Mouse (Mus musculus): Measurements from ENCODE around the gene Antxr1. TPM values are rescaled to one million over a fixed set of nuclear protein-coding genes. Genes with fewer than 3 reads are reported as not detected.
A peak's percentile ranks its signal among the peaks of the same experiment; 100 is the strongest.

Gene Antxr1
- total RNA-seq (2021): 1 to 10 TPM; 9.3 to 9.5 TPM

GRCm38 (mm10) chr6:87335091-87335934, at the start of gene Antxr1:
Gene Antxr1, minus strand, starts transcription at chr6:87335821.
- intact Hi-C loops (cut with DNase I): loop anchor here (1.0 to 5.0 kb wide), 2 partner anchors 47 to 234 kb away; no protein-coding TSS in a partner anchor
- DNase-seq: peak; percentile 59 to 72

DNA sequence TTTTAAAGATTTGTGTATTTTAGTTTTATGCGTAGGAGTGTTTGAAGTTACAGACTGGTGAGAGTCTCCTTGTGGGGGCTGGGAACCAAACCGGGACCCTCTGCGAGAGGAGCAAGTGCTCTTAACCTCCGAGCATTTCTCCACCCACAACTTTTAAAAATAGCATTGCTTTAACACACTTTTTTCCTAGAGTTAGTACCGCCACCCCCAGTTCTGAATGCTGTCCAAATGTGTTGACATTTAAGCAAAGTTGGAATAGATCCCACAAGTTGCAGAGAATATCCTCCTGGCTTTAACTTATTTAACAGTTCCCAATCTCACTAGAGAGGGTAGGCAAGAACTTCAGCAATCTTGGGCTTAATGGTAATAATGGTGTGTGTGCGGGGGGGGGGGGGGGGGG, 49.1 kb upstream of the Antxr1 start:
- intact Hi-C loops (cut with DNase I): loop anchor here (5.0 kb wide), 1 partner anchor 47 kb away; the partner anchor contains the start of gene Antxr1
- no peak for DNase-seq

GRCm38 (mm10) chr6:87383926-87384691, 48.5 kb upstream of the Antxr1 start:
- intact Hi-C loops (cut with DNase I): loop anchor here (5.0 kb wide), 1 partner anchor 47 kb away; the partner anchor contains the start of gene Antxr1
- DNase-seq: no peak

DNA sequence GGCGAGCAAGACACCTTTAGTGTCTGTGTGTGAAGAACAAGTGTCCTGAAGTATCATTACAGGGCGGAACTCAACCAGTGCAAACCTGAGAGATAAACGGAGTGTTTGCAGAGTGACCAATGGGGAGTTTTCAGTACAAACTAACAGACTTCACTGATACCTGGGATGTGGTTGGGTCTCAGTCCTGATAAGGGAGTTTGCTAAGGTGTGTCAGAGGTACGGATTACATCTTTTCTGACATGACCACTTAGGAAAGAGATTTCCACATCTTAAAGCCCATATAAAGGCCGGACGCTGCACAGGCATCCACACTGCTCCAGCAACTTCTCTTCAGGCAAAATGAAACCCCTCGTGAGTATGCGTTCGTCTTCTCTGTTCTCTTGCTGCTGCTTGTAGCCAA, 37.4 kb upstream of the Antxr1 start, which contains the start of gene Gkn2:
TSS of gene Gkn2 (plus strand) at position 301 of the 400 bp plus-strand sequence.
- intact Hi-C loops (cut with DNase I): no loop called here
- no peak for DNase-seq

GRCm38 (mm10) chr6:87369223-87369622, 33.6 kb upstream of the Antxr1 start:
- no peak for DNase-seq
- intact Hi-C loops (cut with DNase I): no loop called here

DNA sequence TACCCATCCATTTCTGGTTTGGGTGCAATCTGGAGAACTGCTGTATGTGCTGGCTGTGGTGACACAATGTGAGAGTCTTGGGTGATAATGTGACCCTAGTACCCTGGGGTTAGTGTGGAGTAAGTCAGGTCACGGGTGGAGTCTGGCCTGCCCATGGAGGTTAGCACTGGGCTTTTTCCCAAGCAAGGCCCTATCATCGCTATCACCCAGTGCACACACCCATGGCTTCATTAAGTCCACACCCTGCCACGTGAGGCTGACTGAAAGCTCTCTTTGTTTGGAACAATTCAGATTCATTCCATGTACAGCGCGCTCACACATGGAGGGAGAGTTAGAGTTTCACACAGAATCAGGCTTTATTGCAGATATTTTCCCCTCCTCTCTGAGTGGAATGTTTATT, 18.8 kb upstream of the Antxr1 start:
- intact Hi-C loops (cut with DNase I): no loop called here
- no peak for DNase-seq

- intact Hi-C loops (cut with DNase I): no loop called here
- DNase-seq: no peak
Measured at GRCm38 (mm10) chr6:87350829-87351228, 15.2 kb upstream of the Antxr1 start, which contains the start of gene Gkn1. Gene Gkn1, minus strand, starts transcription at chr6:87350942.

DNA sequence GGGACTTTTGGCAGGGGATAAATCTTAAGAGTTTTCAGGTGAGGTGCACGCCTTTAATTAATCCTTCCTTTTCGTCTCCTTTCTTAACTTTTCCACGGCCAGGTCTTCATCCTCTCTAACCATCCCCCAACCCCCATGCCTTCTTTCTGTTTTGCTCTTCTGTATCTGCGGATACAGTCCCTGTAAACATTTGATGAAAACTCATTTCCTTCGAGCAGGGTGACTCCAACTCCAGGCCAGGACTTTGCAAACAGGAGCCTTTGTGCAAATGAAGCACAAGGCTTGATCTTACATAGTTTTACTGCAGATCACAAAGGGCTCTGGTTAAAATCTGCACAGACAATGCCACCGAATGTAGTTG, 294 bp upstream of the Antxr1 start:
- intact Hi-C loops (cut with DNase I): loop anchor here (1.0 to 5.0 kb wide), 2 partner anchors 46 to 235 kb away; no protein-coding TSS in a partner anchor
- no peak for DNase-seq

DNA sequence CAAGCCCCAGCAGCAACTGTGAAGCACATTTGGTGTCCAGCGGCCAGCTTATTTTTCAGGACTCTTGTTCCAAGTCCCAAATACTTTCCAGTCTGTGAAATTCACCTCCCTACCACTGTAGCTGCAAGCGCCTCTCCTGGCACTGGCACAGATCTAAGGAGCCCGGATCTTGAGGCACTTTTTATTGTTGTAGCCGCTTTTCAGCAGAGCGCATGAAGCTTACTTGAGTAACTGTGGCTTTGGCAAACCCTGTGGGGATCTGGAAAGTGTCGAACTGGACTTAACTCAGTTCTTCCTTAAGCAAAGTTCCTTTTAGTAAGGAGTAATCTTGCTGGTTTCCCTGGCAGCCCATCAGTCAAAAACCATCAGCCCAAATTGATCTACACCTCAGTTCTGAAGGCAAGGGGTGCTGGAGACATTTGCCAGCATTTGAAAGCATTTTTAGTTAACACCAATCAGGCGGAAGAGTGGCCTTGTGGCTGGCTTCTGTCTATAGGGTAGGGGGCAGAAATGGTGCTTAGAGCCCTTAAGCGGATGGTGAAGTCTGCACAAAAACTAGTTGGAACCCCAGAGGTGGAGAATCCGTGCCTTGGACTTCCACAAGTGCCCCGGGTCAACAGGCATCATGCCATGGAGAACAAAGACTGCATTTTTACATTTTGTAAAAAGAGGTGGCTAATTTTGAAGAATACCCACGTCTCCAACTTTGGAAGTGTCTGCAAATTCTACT, 1.1 kb downstream of the Antxr1 start:
- intact Hi-C loops (cut with DNase I): loop anchor here (1.0 to 5.0 kb wide), 2 partner anchors 48 to 233 kb away; no protein-coding TSS in a partner anchor
- DNase-seq: peak; percentile 21 to 34

GRCm38 (mm10) chr6:87332380-87332779, 3.2 kb downstream of the Antxr1 start:
- intact Hi-C loops (cut with DNase I): no loop called here
- DNase-seq: no peak

DNA sequence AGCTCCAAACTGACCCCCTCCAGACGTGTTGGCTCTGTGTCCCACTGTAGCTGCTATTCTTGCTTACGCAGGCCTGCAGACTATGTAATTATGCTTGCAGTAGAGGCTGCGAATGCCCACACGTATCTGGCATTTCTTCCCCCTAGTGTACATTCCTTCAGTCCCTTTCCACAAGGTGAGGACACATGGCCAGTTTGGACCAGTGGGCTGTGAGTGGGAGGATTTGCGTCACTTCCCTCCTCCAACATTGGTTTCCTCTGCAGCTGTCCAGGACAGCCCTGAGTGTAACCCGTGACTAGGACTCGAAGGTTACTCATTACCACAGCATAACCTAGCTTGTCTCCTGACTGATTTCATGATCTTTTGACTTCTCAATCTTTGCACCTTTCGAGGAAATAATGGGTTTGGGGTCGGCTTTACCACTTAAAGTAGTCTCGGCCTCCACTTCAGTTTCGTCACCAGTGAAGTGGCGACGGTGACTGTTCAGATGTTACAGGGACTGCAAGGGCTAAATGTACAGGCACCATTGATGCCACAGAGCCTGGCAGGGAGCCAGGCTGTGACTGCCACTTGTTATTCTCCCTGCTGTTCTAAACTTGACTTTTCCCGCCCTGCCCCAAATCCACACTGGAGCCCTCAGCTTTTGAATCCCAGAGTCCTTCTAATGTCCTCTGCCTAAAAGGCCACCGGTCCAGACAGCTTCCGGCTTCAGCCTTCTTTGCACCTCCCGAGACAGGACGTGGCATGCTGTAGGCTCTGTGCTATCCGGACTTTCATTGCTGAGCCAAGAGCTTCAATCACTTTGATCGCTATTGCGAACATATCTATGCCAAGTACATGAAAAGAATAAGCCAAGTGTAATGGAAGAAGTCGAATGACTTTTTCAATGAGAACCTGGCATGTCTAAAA, 7.1 kb downstream of the Antxr1 start:
- DNase-seq: no peak
- intact Hi-C loops (cut with DNase I): no loop called here

DNA sequence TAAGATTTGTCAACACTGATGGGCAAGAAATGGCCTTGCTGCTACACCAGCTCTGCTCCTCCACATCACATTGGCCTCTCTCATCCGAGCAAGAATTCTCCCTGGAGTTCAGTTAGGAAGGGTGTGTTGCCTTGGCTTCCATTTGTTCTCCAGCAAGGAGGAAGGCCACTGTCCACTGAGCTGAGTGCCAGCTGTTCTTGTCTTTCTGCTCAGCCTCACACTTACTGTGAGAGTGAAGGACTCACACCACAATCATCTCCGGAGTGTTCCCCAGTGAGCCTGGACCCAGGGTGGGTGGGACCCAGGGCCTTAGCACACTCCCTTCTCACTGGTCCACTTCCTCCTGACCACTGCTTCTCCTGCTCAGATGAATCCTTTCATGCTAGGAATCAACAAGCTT, 8.7 kb downstream of the Antxr1 start:
- intact Hi-C loops (cut with DNase I): no loop called here
- no peak for DNase-seq

GRCm38 (mm10) chr6:87323381-87323780, 12.2 kb downstream of the Antxr1 start:
- intact Hi-C loops (cut with DNase I): loop anchor here (1.0 to 5.0 kb wide), 2 partner anchors 91 to 222 kb away; no protein-coding TSS in a partner anchor
- DNase-seq: peak in 1 of 2 experiments; percentile 37

DNA sequence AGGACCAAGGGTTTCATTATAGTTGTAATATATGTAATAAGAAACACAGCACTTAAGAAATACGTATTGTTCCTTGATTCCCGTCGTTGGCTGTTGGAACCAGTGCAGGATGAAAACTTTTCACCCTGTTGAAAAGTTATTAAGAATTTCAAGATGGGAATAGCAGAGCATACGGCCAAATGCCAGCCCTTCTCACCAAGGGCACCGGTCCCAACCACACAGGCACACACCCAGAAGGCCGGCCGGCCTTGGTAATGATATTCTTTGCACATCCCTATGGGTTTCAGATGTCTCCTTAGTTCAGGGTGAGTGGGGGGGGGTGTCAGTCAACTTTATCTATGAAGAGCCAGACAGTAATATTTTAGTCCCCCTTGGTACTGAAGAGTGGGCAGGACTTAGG, 17.0 kb downstream of the Antxr1 start:
- intact Hi-C loops (cut with DNase I): no loop called here
- no peak for DNase-seq

DNA sequence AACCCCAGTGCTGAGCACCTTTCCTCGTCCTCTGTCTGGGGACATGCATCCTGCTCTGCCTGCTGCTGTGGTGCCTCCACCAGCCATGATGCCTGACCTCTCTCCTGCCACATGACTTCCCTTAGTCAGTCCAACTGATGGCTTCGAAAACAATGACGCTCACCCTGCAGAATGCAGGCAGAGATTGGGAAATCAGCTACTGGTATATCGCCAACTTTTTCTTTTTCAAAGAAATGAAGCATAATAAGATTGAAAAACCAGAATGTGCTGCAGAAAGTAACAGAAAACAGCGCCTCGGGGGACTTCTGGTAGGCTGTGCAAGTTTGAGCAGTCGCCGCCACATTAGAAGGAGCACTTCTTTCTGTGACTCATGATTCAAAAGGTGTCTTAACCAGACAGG, 18.7 kb downstream of the Antxr1 start:
- intact Hi-C loops (cut with DNase I): no loop called here
- DNase-seq: peak in 1 of 2 experiments; percentile 27

GRCm38 (mm10) chr6:87312761-87313160, 22.9 kb downstream of the Antxr1 start:
- intact Hi-C loops (cut with DNase I): no loop called here
- no peak for DNase-seq

GRCm38 (mm10) chr6:87304486-87304885, 31.1 kb downstream of the Antxr1 start:
- intact Hi-C loops (cut with DNase I): no loop called here
- DNase-seq: peak in 1 of 2 experiments; percentile 17

- no peak for DNase-seq
- intact Hi-C loops (cut with DNase I): no loop called here
Measured at GRCm38 (mm10) chr6:87302746-87303145, 32.9 kb downstream of the Antxr1 start.

- no peak for DNase-seq
- intact Hi-C loops (cut with DNase I): no loop called here
Measured at GRCm38 (mm10) chr6:87301991-87302390, 33.6 kb downstream of the Antxr1 start.
